Mouse (Mus musculus): ENCODE results near the gene Gadd45b.

- TF ChIP-seq GATA1 (IDR thresholded peaks at IDR 0.05; ENCODE audit: low read depth, low read length): no peak
- TF ChIP-seq EP300 (IDR thresholded peaks at IDR 0.05; ENCODE audit: low read depth in 1 of 2, low read length in 2 of 2): no peak
- no peak for TF ChIP-seq CTCF (IDR thresholded peaks at IDR 0.05 in 2 of 3, conservative IDR thresholded peaks at IDR 0.05 in 1 of 3; ENCODE audit: control insufficient read depth in 1 of 3, insufficient read depth in 1 of 3, low read depth in 2 of 3, low read length in 3 of 3, poor library complexity in 1 of 3, severe bottlenecking in 1 of 3)
- no peak for TF ChIP-seq RAD21 (IDR thresholded peaks at IDR 0.05; ENCODE audit: low read depth, low read length)
- TF ChIP-seq ZNF384 (IDR thresholded peaks at IDR 0.05; ENCODE audit: low read depth, low read length): no peak
- TF ChIP-seq POLR2A (IDR thresholded peaks at IDR 0.05; ENCODE audit: control insufficient read depth in 1 of 2, insufficient read depth in 1 of 2, low read depth in 1 of 2, low read length in 2 of 2, poor library complexity in 1 of 2): no peak
Observed at GRCm38 (mm10) chr10:80936810-80937164, 6.9 kb downstream of the Gadd45b start.
